Mouse (Mus musculus): ENCODE data around the gene Mlh3. TPM values are rescaled to one million over a fixed set of nuclear protein-coding genes. Genes with fewer than 3 reads are reported as not detected.

Gene Mlh3
- 7.5 and 9.8 TPM in 2 replicates for polyA plus RNA-seq (2015; fragmentation: Nextera tagmentation; extraction: Ambion mirVana)

GRCm38 (mm10) chr12:85270319-85270718 is at the start of gene Mlh3:
TSS of gene Mlh3 (minus strand) at chr12:85270599.
- Histone ChIP-seq H3K27ac (peak within 1 kb of the TSS; percentile 83), H3K9ac (peak within 1 kb of the TSS; percentile 69), H3K36me3 (ENCODE audit: poor library complexity, severe bottlenecking) (peaks cover 24% of the 10 kb centered on the region), H3K4me2 (peak within 1 kb of the TSS; percentile 60), H3K9me3 (replicated peaks) (no peaks in the 10 kb centered on the region), H3K4me1 (peaks cover 5% of the 10 kb centered on the region), H3K27me3 (no peaks in the 10 kb centered on the region), H3K4me3 (peak within 1 kb of the TSS; percentile 59)
- ATAC-seq: peak; percentile 97
- WGBS: under 1% methylated on average over 35 of the region's 35 CpGs

GRCm38 (mm10) chr12:85308651-85309050 is 38.3 kb upstream of the Mlh3 start:
- Histone ChIP-seq H3K9ac (no peak overlapping the region), H3K9me3 (replicated peaks) (no peaks in the 10 kb centered on the region), H3K4me2 (no peak overlapping the region), H3K27me3 (no peaks in the 10 kb centered on the region), H3K36me3 (ENCODE audit: poor library complexity, severe bottlenecking) (peaks cover 98% of the 10 kb centered on the region), H3K4me1 (0 out of 2 replicates have a peak, but pooled peaks cover 3% of the 10 kb centered on the region), H3K4me3 (no peak overlapping the region), H3K27ac (no peak overlapping the region)
- ATAC-seq: no peak
- 67% methylated on average over 3 of the region's 3 CpGs for WGBS

- H3K4me2 ChIP-seq: no peak overlapping the region
- H3K36me3 ChIP-seq (ENCODE audit: poor library complexity, severe bottlenecking): peaks cover 96% of the 10 kb centered on the region
- no peaks in the 10 kb centered on the region for H3K27me3 ChIP-seq
- 0 out of 2 replicates have a peak, but pooled peaks cover 3% of the 10 kb centered on the region for H3K4me1 ChIP-seq
- 51% methylated on average over 16 of the region's 16 CpGs for WGBS
- peak; percentile 59; the same call in 1 of the 2 replicates for ATAC-seq
- H3K4me3 ChIP-seq: no peak overlapping the region
- no peaks in the 10 kb centered on the region for H3K9me3 ChIP-seq (replicated peaks)
- H3K27ac ChIP-seq: no peak overlapping the region
- no peak overlapping the region for H3K9ac ChIP-seq
Observed at GRCm38 (mm10) chr12:85305247-85305892, 35.0 kb upstream of the Mlh3 start.

GRCm38 (mm10) chr12:85304725-85305124 is 34.3 kb upstream of the Mlh3 start:
- H3K4me1 ChIP-seq: 0 out of 2 replicates have a peak, but pooled peaks cover 3% of the 10 kb centered on the region
- H3K36me3 ChIP-seq (ENCODE audit: poor library complexity, severe bottlenecking): peaks cover 97% of the 10 kb centered on the region
- no peaks in the 10 kb centered on the region for H3K9me3 ChIP-seq (replicated peaks)
- 76% methylated on average over 4 of the region's 4 CpGs for WGBS
- no peak overlapping the region for H3K4me2 ChIP-seq
- no peak overlapping the region for H3K9ac ChIP-seq
- ATAC-seq: no peak
- no peaks in the 10 kb centered on the region for H3K27me3 ChIP-seq
- no peak overlapping the region for H3K4me3 ChIP-seq
- H3K27ac ChIP-seq: no peak overlapping the region

GRCm38 (mm10) chr12:85303256-85303655 is 32.9 kb upstream of the Mlh3 start:
- Histone ChIP-seq H3K9me3 (replicated peaks) (no peaks in the 10 kb centered on the region), H3K27me3 (no peaks in the 10 kb centered on the region), H3K4me3 (no peak overlapping the region), H3K4me2 (no peak overlapping the region), H3K27ac (no peak overlapping the region), H3K4me1 (0 out of 2 replicates have a peak, but pooled peaks cover 3% of the 10 kb centered on the region), H3K9ac (no peak overlapping the region), H3K36me3 (ENCODE audit: poor library complexity, severe bottlenecking) (peaks cover 97% of the 10 kb centered on the region)
- 82% methylated on average over 2 of the region's 2 CpGs for WGBS
- ATAC-seq: no peak

GRCm38 (mm10) chr12:85298835-85299180 is 28.4 kb upstream of the Mlh3 start:
- no peak overlapping the region for H3K9ac ChIP-seq
- WGBS: 91% methylated on average over 1 of the region's 1 CpGs
- H3K4me3 ChIP-seq: no peak overlapping the region
- H3K4me2 ChIP-seq: no peak overlapping the region
- H3K36me3 ChIP-seq (ENCODE audit: poor library complexity, severe bottlenecking): peaks cover 57% of the 10 kb centered on the region
- 0 out of 2 replicates have a peak, but pooled peaks cover 6% of the 10 kb centered on the region for H3K9me3 ChIP-seq (replicated peaks)
- H3K27me3 ChIP-seq: no peaks in the 10 kb centered on the region
- ATAC-seq: no peak
- no peaks in the 10 kb centered on the region for H3K4me1 ChIP-seq
- no peak overlapping the region for H3K27ac ChIP-seq

- no peaks in the 10 kb centered on the region for H3K4me1 ChIP-seq
- ATAC-seq: no peak
- 0 out of 2 replicates have a peak, but pooled peaks cover 6% of the 10 kb centered on the region for H3K9me3 ChIP-seq (replicated peaks)
- H3K27me3 ChIP-seq: no peaks in the 10 kb centered on the region
- no peak overlapping the region for H3K9ac ChIP-seq
- H3K4me2 ChIP-seq: no peak overlapping the region
- H3K4me3 ChIP-seq: no peak overlapping the region
- H3K27ac ChIP-seq: no peak overlapping the region
- peaks cover 52% of the 10 kb centered on the region for H3K36me3 ChIP-seq (ENCODE audit: poor library complexity, severe bottlenecking)
- 90% methylated on average over 11 of the region's 11 CpGs for WGBS
Observed at GRCm38 (mm10) chr12:85298127-85298834, 27.9 kb upstream of the Mlh3 start.

GRCm38 (mm10) chr12:85297345-85297997 is 27.1 kb upstream of the Mlh3 start:
- ATAC-seq: no peak
- Histone ChIP-seq H3K36me3 (ENCODE audit: poor library complexity, severe bottlenecking) (peaks cover 46% of the 10 kb centered on the region), H3K4me3 (no peak overlapping the region), H3K27ac (no peak overlapping the region), H3K4me2 (no peak overlapping the region), H3K27me3 (no peaks in the 10 kb centered on the region), H3K4me1 (no peaks in the 10 kb centered on the region), H3K9ac (no peak overlapping the region), H3K9me3 (replicated peaks) (0 out of 2 replicates have a peak, but pooled peaks cover 6% of the 10 kb centered on the region)
- 82% methylated on average over 10 of the region's 10 CpGs for WGBS

- Histone ChIP-seq H3K4me3 (no peak overlapping the region), H3K4me1 (no peaks in the 10 kb centered on the region), H3K4me2 (no peak overlapping the region), H3K27ac (no peak overlapping the region), H3K9ac (no peak overlapping the region), H3K27me3 (no peaks in the 10 kb centered on the region), H3K9me3 (replicated peaks) (0 out of 2 replicates have a peak, but pooled peaks cover 6% of the 10 kb centered on the region), H3K36me3 (ENCODE audit: poor library complexity, severe bottlenecking) (peaks cover 41% of the 10 kb centered on the region)
- ATAC-seq: no peak
- 77% methylated on average over 5 of the region's 5 CpGs for WGBS
Observed at GRCm38 (mm10) chr12:85296915-85297314, 26.5 kb upstream of the Mlh3 start.

- no peaks in the 10 kb centered on the region for H3K4me1 ChIP-seq
- H3K4me3 ChIP-seq: no peak overlapping the region
- no peaks in the 10 kb centered on the region for H3K27me3 ChIP-seq
- H3K9me3 ChIP-seq (replicated peaks): 0 out of 2 replicates have a peak, but pooled peaks cover 6% of the 10 kb centered on the region
- no peak overlapping the region for H3K27ac ChIP-seq
- peaks cover 27% of the 10 kb centered on the region for H3K36me3 ChIP-seq (ENCODE audit: poor library complexity, severe bottlenecking)
- no peak for ATAC-seq
- H3K9ac ChIP-seq: no peak overlapping the region
- 92% methylated on average over 2 of the region's 2 CpGs for WGBS
- H3K4me2 ChIP-seq: no peak overlapping the region
Observed at GRCm38 (mm10) chr12:85295506-85295905, 25.1 kb upstream of the Mlh3 start.

- H3K27ac ChIP-seq: no peak overlapping the region
- H3K9me3 ChIP-seq (replicated peaks): 0 out of 2 replicates have a peak, but pooled peaks cover 6% of the 10 kb centered on the region
- no peak overlapping the region for H3K4me3 ChIP-seq
- no peak overlapping the region for H3K9ac ChIP-seq
- no peak for ATAC-seq
- 0 out of 2 replicates have a peak, but pooled peaks cover 2% of the 10 kb centered on the region for H3K36me3 ChIP-seq (ENCODE audit: poor library complexity, severe bottlenecking)
- H3K27me3 ChIP-seq: no peaks in the 10 kb centered on the region
- peaks cover 12% of the 10 kb centered on the region for H3K4me1 ChIP-seq
- H3K4me2 ChIP-seq: no peak overlapping the region
Observed at GRCm38 (mm10) chr12:85292906-85293305, 22.5 kb upstream of the Mlh3 start.

GRCm38 (mm10) chr12:85292288-85292687 is 21.9 kb upstream of the Mlh3 start:
- Histone ChIP-seq H3K9me3 (replicated peaks) (0 out of 2 replicates have a peak, but pooled peaks cover 6% of the 10 kb centered on the region), H3K36me3 (ENCODE audit: poor library complexity, severe bottlenecking) (no peaks in the 10 kb centered on the region), H3K4me2 (no peak overlapping the region), H3K4me3 (no peak overlapping the region), H3K27ac (no peak overlapping the region), H3K27me3 (no peaks in the 10 kb centered on the region), H3K4me1 (peaks cover 13% of the 10 kb centered on the region), H3K9ac (no peak overlapping the region)
- ATAC-seq: no peak
- WGBS: 77% methylated on average over 6 of the region's 6 CpGs
